Mouse (Mus musculus) embryonic facial prominence, embryonic 15.5 days (tissue): ENCODE measurements around the gene Fggy. TPM values are rescaled to one million over a fixed set of nuclear protein-coding genes. Genes with fewer than 3 reads are reported as not detected.
A peak's percentile ranks its signal among the peaks of the same experiment; 100 is the strongest.

Experiments
- ATAC-seq: fragments of 200-750 bp; cut with Nextera tagmentation; 2 replicates; pipeline ENCODE4 v1.8.0; 2017; ENCODE audit warnings: low read depth, moderate TSS enrichment; ENCODE audit not compliant: insufficient number of reproducible peaks, low FRiP score, low TSS enrichment
- H3K27ac ChIP-seq: fragments of 300-500 bp; sonication (generic); replicated peaks from 2 replicates; pipeline ENCODE4 v1.5.1; 2015; ENCODE audit warnings: mild to moderate bottlenecking, inconsistent platforms
- H3K27me3 ChIP-seq: fragments of 300-500 bp; sonication (generic); 2 replicates; pipeline ENCODE4 v1.6.1; 2015; ENCODE audit warnings: inconsistent platforms
- H3K36me3 ChIP-seq: fragments of 300-500 bp; sonication (generic); 2 replicates; pipeline ENCODE4 v1.6.1; 2015; ENCODE audit warnings: mild to moderate bottlenecking, inconsistent platforms
- H3K4me1 ChIP-seq: fragments of 300-500 bp; sonication (generic); 2 replicates; pipeline ENCODE4 v1.6.1; 2015; ENCODE audit warnings: inconsistent platforms
- H3K4me2 ChIP-seq: fragments of 300-500 bp; sonication (generic); replicated peaks from 2 replicates; pipeline ENCODE4 v1.6.1; 2015; ENCODE audit warnings: mild to moderate bottlenecking, inconsistent platforms
- H3K4me3 ChIP-seq: fragments of 300-500 bp; sonication (generic); replicated peaks from 2 replicates; pipeline ENCODE4 v1.5.1; 2015; ENCODE audit warnings: mild to moderate bottlenecking, inconsistent platforms
- H3K9ac ChIP-seq: fragments of 300-500 bp; sonication (generic); 2 replicates; pipeline ENCODE4 v1.6.1; 2015; ENCODE audit warnings: inconsistent platforms
- H3K9me3 ChIP-seq: fragments of 300-500 bp; sonication (generic); replicated peaks from 2 replicates; pipeline ENCODE4 v1.6.1; 2016; ENCODE audit warnings: inconsistent platforms
- WGBS: fragments of 180-500 bp; shearing (Covaris S2); methylation state at CpG from one replicate; pipeline ENCODE4 v1.1.7; 2015; 5-methylcytosine and 5-hydroxymethylcytosine counted together
- polyA plus RNA-seq: library from polyadenylated mRNA; unstranded; fragments of >200 nt; fragmentation: Nextera tagmentation; extraction: Ambion mirVana; gene quantifications from 2 replicates; pipeline ENCODE4 v1.2.1, GENCODE M21; 2015

Gene Fggy
- polyA plus RNA-seq, 1 experiment from 2014 or later, result 9.6 TPM

DNA sequence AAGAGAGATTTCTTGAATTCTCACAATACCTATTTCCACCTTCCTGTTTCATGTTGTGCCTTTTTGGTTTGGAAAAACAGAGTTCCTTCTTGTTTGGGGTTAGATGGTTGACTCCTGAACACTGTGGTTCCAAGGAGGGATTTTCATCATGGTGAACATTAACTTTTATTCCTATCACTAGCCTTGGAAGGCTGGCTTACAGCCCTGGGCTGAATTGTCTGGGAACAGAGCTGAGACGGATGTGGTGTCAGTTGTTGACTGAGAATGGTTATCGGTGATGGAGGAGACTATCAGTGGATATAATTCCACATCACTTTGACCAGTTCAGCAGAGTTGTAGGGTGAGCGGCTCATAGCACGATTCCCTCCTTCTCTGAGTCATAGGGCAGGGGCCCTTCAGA, 178.7 kb downstream of the Fggy start:
- ATAC-seq, result no peak
- no peak overlapping the region for H3K4me3 ChIP-seq
- H3K27ac ChIP-seq, result no peak overlapping the region
- H3K9me3 ChIP-seq, result no peaks in the 10 kb centered on the region
- H3K4me1 ChIP-seq, result peaks cover 10% of the 10 kb centered on the region
- no peaks in the 10 kb centered on the region for H3K27me3 ChIP-seq
- no peak overlapping the region for H3K9ac ChIP-seq
- 86% methylated on average over 4 of the region's 4 CpGs for WGBS
- no peak overlapping the region for H3K4me2 ChIP-seq
- H3K36me3 ChIP-seq, result no peaks in the 10 kb centered on the region

DNA sequence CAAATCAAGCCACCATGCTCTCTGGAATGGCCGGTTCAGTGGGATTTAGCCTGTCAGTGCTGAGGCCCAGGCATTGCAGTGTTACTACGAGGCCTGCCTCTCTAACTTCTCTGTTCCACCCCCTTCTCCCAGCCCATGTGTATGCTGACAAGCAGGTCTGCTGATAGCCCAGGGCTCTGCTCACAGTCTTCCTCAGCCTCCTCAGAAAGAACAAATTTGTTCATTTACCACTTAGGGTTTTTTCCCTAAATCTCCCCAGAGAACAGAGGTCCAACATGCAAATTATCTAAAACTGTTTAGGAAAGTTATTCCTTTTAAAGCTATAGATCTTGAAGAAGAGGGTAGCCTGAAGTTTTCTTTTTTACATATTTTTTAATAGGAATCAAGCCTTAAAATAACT, 179.4 kb downstream of the Fggy start:
- H3K9ac ChIP-seq, result no peak overlapping the region
- H3K4me3 ChIP-seq, result no peak overlapping the region
- H3K27me3 ChIP-seq, result no peaks in the 10 kb centered on the region
- WGBS, result 41% methylated on average over 2 of the region's 2 CpGs
- ATAC-seq, result no peak
- H3K4me2 ChIP-seq, result no peak overlapping the region
- H3K4me1 ChIP-seq, result peaks cover 10% of the 10 kb centered on the region
- H3K9me3 ChIP-seq, result no peaks in the 10 kb centered on the region
- H3K36me3 ChIP-seq, result no peaks in the 10 kb centered on the region
- H3K27ac ChIP-seq, result no peak overlapping the region

DNA sequence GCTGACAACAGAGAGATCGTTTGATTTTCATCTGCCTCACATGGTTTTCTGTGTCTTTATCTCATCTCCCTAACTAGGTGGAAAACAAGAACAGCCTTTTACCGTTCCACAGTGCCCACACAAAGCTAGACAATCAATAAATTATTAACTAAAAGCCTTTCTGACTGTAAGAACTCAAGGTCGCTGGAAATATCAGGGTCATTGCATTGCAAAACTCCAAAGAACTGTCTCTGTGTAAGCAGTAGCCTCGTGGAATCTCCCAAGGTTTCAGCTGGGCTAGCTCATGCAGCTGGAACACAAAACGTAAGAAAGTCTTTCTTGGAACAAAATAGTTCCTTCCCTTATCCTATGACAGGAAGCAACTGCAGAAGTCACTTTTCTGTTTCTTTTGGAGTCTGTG, 180.9 kb downstream of the Fggy start:
- Histone ChIP-seq H3K27ac (no peak overlapping the region), H3K4me3 (no peak overlapping the region), H3K27me3 (no peaks in the 10 kb centered on the region), H3K36me3 (no peaks in the 10 kb centered on the region), H3K4me1 (peaks cover 15% of the 10 kb centered on the region), H3K9ac (no peak overlapping the region), H3K9me3 (no peaks in the 10 kb centered on the region), H3K4me2 (no peak overlapping the region)
- 57% methylated on average over 5 of the region's 5 CpGs for WGBS
- no peak for ATAC-seq

DNA sequence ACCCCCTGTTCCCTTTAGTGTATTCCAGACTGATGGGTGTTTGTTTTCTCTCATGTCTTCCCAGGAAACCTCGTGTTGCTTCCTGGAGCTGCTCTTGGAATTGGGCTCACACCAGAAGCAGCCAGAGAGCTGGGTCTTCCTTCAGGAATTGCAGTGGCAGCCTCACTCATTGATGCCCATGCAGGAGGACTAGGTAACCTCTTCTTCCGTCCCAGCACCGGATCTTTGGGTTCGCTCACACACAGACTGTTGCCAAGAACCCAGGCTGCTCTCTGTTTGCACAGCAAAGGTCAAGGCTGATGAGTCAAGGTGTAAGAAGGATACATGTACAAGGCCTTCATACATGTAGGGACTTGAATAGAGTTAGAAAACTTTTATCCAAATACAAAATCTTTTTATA, 181.4 kb downstream of the Fggy start:
- peaks cover 10% of the 10 kb centered on the region for H3K4me1 ChIP-seq
- H3K27me3 ChIP-seq, result no peaks in the 10 kb centered on the region
- no peak overlapping the region for H3K4me3 ChIP-seq
- H3K27ac ChIP-seq, result no peak overlapping the region
- ATAC-seq, result no peak
- 82% methylated on average over 4 of the region's 4 CpGs for WGBS
- no peak overlapping the region for H3K9ac ChIP-seq
- H3K36me3 ChIP-seq, result no peaks in the 10 kb centered on the region
- no peak overlapping the region for H3K4me2 ChIP-seq
- H3K9me3 ChIP-seq, result no peaks in the 10 kb centered on the region

DNA sequence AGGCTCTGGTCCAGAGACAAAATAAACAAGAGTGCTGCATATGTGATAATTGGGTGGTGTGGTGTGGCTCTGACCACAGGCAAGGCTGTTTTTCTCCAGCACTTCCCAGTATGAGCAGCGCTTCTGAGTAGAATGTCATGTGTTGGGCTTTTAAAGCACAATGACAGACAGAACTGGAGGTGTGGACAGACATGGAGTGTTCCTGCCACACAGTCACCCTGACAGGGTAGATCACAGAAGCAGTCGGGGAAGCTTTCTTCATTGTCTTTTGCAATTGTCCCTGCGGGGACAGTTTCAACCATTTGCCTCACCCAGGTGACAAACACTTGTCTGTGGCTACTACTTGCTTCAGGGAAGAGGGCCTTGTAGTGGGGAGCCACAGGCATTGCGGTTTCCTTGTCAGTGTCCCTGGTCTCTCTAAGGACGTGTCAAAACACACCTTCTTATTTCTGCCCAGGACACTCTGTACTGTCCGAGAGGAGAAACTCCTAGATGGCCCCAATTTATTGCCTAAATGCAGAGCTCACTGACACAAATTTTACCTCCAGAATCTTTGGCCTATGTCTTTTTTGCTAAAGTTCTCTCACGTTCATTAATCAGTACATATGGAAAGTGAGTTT, 183.9 kb downstream of the Fggy start:
- H3K4me2 ChIP-seq, result no peak overlapping the region
- no peak overlapping the region for H3K9ac ChIP-seq
- no peaks in the 10 kb centered on the region for H3K27me3 ChIP-seq
- 76% methylated on average over 7 of the region's 7 CpGs for WGBS
- H3K27ac ChIP-seq, result no peak overlapping the region
- ATAC-seq, result no peak
- H3K4me1 ChIP-seq, result 0 out of 2 replicates have a peak, but pooled peaks cover 5% of the 10 kb centered on the region
- no peaks in the 10 kb centered on the region for H3K9me3 ChIP-seq
- H3K4me3 ChIP-seq, result no peak overlapping the region
- H3K36me3 ChIP-seq, result no peaks in the 10 kb centered on the region

DNA sequence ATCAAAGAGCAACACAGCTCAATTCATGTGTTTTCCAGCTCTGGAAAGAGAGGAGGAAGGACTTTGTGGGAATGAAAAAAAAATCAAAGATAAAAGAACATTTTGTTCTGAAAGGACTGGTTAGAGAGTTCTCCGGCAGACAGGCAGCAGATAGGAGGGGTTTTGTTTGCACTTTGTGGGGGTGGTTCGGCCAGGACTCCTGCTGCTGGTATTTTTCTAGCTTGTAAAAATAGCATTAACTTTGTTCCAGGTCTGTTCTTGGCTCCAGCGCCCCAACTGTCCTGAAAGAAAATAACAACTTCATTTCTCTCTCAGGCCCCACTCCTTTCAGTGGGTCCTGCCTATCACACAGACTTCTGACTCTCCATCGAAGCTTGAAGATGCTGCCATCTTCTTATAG, 185.7 kb downstream of the Fggy start:
- ATAC-seq, result no peak
- 37% methylated on average over 4 of the region's 4 CpGs for WGBS
- Histone ChIP-seq H3K4me1 (peaks cover 12% of the 10 kb centered on the region; the same call in 1 of the 2 replicates), H3K27ac (no peak overlapping the region), H3K9ac (no peak overlapping the region), H3K36me3 (no peaks in the 10 kb centered on the region), H3K4me2 (no peak overlapping the region), H3K4me3 (no peak overlapping the region), H3K9me3 (no peaks in the 10 kb centered on the region), H3K27me3 (no peaks in the 10 kb centered on the region)

DNA sequence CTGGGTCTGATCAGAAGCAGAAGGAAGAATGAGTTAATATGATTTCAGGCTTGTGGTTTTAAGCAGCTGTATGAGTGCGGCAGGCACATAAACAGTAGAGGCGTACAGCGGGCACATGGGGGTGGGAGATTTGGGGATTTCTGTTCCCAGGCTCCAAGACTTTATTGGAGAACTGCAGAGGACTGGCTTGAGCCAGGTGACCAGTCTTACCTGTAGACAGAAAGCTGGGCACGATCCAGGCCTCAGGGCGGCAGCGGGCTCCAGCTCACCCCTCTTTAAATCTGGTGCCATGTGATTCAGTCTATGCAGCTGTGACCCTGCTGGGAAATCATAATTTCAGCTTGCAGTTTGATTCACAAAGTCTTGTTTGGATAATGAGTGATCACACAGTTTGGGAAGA, 189.6 kb downstream of the Fggy start:
- ATAC-seq, result peak; percentile 47; the same call in 1 of the 2 replicates
- H3K4me3 ChIP-seq, result no peak overlapping the region
- no peak overlapping the region for H3K27ac ChIP-seq
- H3K9ac ChIP-seq, result no peak overlapping the region
- no peaks in the 10 kb centered on the region for H3K27me3 ChIP-seq
- 55% methylated on average over 6 of the region's 6 CpGs for WGBS
- no peak overlapping the region for H3K4me2 ChIP-seq
- no peaks in the 10 kb centered on the region for H3K36me3 ChIP-seq
- no peaks in the 10 kb centered on the region for H3K9me3 ChIP-seq
- peaks cover 12% of the 10 kb centered on the region; the same call in 1 of the 2 replicates for H3K4me1 ChIP-seq

DNA sequence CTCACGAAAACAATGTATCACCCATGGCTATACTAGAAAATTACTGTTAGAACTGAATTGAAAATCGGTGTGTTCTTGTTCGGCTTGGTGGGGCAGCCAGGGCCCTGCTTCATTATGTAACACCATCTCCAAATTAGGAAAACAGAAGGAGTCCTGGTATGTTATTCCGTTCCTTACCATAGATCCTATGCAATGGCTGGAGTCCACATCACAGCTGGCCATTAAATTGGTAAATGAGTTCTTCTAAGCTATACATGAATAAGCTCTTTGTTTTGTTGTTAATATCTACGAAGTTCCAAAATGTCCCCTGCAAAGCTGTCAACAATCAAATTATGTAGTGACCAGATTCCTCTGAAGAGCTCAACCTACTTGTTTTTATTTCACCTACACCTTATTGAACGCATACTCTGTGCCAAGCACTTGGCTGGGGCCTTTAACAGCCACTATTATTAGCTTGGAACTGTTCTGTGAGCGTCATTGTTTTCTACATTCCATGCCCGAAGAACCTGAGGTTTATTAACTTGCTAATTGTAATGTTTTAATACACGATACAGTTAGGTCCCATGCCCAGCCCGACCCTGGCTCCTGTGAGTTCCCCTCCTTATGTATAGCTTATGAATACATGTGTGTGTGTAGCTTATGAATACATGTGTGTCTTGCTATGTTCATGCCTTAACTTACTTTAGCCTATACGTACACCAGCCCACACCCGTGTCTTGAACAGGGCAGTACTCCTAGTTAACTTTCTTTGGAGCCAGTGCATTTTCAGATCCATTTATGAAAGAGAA, 190.3 kb downstream of the Fggy start:
- 80% methylated on average over 12 of the region's 12 CpGs for WGBS
- H3K36me3 ChIP-seq, result no peaks in the 10 kb centered on the region
- H3K4me1 ChIP-seq, result peaks cover 12% of the 10 kb centered on the region; the same call in 1 of the 2 replicates
- no peak overlapping the region for H3K4me3 ChIP-seq
- H3K27me3 ChIP-seq, result no peaks in the 10 kb centered on the region
- H3K9ac ChIP-seq, result no peak overlapping the region
- no peak overlapping the region for H3K4me2 ChIP-seq
- H3K9me3 ChIP-seq, result no peaks in the 10 kb centered on the region
- no peak overlapping the region for H3K27ac ChIP-seq
- ATAC-seq, result no peak

DNA sequence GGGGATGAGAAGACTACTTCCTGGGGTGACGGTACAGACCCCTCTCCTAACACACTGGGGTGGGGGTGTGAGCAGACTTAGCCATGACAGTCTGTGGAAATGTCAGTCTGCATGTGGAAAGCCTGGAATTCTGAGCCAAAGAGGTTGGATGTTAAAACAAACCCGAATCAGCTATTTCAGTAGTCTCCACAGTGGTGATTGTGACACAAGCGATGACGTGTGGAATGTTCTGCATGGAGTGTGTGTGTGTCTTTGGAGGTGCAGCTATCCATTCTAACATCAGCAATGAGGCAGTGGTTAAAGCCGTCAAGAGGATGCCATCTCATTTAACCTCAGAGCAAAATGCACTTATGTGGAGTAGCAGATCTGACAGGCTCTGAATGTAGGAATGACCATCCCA, 192.9 kb downstream of the Fggy start:
- H3K9me3 ChIP-seq, result no peaks in the 10 kb centered on the region
- 79% methylated on average over 5 of the region's 5 CpGs for WGBS
- no peaks in the 10 kb centered on the region for H3K36me3 ChIP-seq
- H3K4me3 ChIP-seq, result no peak overlapping the region
- peaks cover 6% of the 10 kb centered on the region; the same call in 1 of the 2 replicates for H3K4me1 ChIP-seq
- H3K4me2 ChIP-seq, result no peak overlapping the region
- no peaks in the 10 kb centered on the region for H3K27me3 ChIP-seq
- ATAC-seq, result no peak
- no peak overlapping the region for H3K27ac ChIP-seq
- no peak overlapping the region for H3K9ac ChIP-seq

DNA sequence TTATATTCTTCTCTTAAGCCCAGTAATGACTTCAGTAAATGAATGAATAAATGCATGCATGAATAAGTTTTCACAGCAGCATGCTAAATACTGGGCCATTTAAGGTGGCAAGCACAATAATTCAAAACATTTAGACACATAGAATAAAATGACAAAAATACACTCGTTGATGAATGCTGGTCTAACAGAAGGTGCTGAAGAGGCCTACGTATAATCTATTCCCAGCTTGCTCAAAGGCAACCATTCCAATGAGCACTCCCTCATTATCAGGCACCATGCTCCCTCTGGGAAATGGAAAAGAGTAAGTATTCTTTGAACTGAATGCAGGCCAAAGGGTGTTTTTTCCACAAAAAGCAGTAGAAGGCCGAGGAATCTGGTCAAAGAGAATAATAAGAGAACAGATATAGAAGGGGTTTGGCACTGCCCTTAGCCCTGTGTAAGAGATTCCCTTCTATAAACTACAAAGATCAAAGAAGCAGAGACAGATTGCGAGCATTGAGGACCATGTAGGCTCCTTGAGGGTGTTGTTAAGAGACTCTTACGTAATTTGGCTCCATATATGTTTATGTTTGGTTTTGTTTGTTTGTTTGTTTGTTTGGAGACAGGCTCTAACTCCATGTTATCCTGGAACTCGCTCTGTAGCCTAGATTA, 195.4 kb downstream of the Fggy start:
- 79% methylated on average over 6 of the region's 6 CpGs for WGBS
- no peak for ATAC-seq
- H3K4me3 ChIP-seq, result no peak overlapping the region
- no peaks in the 10 kb centered on the region for H3K9me3 ChIP-seq
- no peak overlapping the region for H3K9ac ChIP-seq
- H3K4me1 ChIP-seq, result no peaks in the 10 kb centered on the region
- no peaks in the 10 kb centered on the region for H3K36me3 ChIP-seq
- H3K4me2 ChIP-seq, result no peak overlapping the region
- no peaks in the 10 kb centered on the region for H3K27me3 ChIP-seq
- no peak overlapping the region for H3K27ac ChIP-seq

DNA sequence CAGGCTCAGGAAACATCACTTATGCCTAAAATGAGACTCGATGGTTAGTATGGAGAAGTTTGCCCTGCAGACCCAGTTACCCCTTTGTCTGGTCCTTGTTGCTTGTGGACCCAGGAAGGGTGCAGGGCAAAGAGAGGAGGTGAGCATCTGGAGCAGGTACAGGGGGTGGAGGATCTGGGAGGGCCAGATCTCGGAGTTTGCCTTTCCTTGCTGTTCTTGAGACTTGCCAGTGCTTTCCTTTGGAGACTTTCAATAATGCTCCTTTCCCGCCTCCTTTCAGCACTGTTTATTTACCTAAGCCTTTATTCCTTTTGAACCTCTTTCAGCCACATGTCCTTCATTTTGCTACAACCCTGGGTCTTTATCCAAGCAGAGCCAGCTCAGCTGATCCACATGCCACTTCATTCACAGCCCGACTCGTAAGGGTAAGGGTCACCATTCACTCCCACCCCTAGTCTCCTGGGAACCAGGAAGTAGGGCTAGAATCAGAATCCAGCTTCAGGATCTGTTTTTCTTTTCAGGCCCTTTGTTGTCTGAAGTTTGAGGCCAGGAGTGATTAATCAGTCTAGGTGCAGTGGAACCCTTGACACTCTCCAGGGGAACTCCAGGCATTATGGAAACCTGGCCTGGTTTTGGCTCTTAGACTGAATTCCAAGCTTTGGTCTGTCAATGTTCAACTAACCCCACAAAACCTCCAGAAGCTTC, 201.9 kb downstream of the Fggy start:
- Histone ChIP-seq H3K36me3 (no peaks in the 10 kb centered on the region), H3K9me3 (no peaks in the 10 kb centered on the region), H3K27me3 (no peaks in the 10 kb centered on the region), H3K4me3 (no peak overlapping the region), H3K4me2 (no peak overlapping the region), H3K4me1 (no peaks in the 10 kb centered on the region), H3K27ac (no peak overlapping the region), H3K9ac (no peak overlapping the region)
- no peak for ATAC-seq
- WGBS, result 54% methylated on average over 5 of the region's 5 CpGs
